Mouse (Mus musculus): ENCODE results near the gene Hist1h2bg.
"Not testable (repeated sequence)": the region's sequence is repeated elsewhere in the genome, so short reads cannot be mapped to it uniquely, and the experiment has no call there.

Gene Hist1h2bg

DNA sequence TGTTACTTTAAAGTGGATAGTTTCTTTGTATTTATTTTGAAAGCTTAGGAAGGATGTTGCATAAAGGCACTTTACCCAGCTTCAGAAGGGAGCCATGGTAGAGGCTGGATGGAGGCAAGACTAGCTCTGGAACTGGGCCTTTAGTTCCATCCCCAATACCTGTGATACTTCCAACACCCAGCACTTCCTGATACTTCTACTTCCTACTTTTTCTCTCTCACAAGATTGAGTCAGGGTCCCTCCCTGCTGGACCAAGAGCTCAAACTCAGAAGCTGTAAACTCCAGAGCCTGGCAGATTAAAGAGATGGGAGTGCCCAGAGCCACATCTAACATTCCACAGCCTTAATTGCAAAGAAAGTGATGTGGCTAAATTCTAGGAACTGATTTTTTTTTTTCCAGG lies 13.1 kb downstream of the Hist1h2bg start:
- DNase-seq, result no peak

DNA sequence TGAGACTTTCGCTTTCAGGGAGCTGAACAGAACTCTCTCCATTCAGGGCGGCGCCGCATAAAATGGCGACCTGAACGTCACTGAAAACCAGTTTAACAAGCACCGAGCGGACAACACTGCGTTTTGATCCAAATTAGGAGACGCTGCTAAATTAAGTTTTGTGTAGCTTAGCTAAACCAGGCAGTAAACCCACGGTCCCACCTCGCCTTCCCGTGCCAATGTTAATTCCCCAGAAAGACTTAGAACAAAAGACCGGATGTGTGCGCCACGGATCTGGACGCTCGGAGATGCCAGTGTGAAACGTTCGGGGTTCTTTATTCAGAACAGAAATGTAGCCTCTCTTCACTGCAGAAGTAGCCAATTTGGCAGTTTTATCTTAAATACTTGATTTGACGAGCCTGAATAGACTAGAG lies 13.8 kb downstream of the Hist1h2bg start:
- peak; percentile 70 for DNase-seq

DNA sequence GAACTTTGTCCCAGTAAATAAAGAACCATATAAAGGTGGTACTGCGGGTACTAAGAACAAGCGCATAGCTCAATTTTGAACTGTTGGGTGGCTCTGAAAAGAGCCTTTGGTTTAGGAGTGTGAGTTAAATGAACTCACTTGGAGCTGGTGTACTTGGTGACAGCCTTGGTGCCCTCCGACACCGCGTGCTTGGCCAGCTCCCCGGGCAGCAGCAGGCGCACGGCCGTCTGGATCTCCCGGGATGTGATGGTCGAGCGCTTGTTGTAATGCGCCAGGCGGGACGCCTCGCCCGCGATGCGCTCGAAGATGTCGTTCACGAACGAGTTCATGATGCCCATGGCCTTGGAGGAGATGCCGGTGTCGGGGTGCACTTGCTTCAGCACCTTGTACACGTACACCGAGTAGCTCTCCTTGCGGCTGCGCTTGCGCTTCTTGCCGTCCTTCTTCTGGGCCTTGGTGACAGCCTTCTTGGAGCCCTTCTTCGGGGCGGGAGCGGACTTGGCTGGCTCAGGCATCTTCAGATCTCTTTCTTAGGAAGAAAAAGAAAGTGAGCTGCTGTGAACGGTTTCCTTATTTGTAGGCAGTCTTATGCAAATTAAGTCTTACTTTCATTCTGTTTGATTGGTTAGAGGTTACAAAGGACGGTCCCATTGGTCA lies 14.4 kb downstream of the Hist1h2bg start:
- DNase-seq, result peak; percentile 59

DNA sequence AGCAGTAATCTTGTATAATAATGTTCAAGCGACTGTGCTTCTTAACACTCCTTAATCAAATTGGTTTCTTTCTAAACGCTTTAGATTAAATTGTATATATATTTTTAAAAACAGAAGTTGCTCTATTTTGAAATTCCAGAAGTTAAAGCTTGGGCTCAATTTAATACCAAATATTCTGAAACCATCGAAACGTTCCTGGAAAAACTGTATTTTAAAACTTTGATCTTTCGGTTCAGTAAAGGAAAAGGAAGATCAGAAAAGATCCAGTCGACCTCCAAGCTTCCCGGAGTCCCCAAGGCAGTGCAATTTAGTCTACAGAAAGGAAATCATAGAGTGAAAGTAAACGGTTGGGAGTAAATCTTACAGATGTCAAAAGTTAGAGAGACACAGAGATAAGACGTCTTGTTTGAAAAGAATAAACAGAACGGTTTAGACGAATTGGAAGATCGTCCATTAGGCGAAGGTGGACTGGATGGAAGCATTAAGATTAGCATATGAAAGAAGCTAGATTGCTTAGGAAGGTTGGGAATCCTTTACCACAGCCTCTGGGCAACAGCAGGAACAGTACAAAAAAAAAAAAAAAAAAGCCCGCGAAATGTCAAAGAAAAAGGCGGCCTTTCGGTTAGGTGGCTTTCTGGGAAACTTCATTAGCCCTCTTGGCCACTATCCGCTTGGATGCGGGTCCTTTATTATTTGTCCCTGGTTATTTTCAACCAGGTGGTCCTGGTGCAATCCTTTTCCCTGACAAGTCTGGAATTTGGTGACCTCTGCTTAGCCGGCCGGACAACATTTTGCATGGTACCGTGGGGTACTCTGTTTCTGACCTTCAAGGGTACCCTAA lies 15.1 kb downstream of the Hist1h2bg start:
- no peak for DNase-seq

DNA sequence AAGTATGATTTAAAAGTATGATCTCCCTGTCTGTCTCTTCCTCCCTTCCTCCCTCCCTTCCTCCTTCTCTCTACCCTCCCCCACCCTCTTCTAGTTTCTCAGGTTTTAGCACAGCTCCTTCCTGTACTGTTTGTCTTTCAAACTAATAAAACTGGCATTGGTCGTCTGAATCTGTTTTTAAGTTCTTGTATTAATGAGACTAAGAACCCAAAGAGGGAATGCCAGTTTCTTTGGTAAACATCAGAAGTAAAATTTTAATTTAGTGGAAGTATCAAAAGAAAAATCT lies 15.7 kb downstream of the Hist1h2bg start:
- no peak for DNase-seq

DNA sequence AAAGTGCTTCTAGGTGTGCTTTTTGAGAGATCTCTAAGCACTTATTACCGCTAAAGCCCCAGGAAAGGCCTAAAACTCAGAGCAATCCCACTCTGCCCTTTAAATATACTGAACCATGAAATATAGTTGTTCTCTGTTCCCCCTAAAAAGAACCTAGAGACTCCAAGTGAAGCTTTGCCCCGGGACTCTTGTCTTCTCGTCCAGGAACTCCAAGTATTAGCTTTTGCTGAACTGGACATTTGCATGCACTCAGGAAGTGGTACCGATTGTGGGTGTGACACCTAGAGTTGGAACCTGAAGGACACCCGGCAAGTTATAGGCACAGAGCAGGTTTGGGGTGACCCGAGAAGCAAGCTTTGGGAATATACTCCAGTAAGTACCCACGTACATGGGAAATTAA lies 20.0 kb downstream of the Hist1h2bg start:
- DNase-seq, result no peak

DNA sequence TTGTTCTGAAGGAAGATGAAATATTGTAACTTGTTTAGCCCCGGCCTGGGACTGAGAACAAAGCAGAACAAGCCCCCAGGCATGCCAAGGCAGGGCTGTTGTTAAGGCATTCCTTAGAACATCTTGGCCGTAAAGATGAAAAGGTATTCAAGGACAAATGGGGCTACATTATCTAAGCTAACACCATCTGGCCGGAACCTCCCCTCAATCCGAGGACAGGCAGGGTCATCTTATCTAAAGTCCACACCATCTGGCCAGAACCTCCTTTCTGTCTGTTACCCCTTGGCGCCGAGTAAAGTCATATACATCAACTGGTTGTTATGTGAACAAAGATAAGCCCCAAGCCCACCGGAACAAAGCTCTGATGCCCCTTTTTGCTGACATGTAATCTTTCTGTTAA lies 20.7 kb downstream of the Hist1h2bg start:
- not testable (repeated sequence) for DNase-seq

DNA sequence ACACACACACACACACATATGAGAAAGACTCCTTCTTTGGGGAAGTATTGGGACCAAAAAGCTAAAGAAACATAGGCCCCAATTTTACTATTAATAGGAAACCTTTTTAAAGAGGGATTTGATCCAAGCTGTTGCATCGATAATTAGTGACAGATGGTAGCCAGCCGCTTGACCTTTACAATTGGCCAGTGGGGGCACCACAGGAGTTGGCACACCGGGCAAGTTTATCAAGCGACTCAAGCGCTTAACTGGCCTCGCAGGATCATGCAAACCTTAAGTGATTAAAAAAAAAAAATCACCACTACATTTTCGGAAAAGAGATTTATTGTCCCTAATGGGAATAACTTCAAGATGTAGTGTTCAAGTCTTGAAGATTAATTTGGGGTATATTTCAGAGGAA lies 21.4 kb downstream of the Hist1h2bg start:
- no peak for DNase-seq

DNA sequence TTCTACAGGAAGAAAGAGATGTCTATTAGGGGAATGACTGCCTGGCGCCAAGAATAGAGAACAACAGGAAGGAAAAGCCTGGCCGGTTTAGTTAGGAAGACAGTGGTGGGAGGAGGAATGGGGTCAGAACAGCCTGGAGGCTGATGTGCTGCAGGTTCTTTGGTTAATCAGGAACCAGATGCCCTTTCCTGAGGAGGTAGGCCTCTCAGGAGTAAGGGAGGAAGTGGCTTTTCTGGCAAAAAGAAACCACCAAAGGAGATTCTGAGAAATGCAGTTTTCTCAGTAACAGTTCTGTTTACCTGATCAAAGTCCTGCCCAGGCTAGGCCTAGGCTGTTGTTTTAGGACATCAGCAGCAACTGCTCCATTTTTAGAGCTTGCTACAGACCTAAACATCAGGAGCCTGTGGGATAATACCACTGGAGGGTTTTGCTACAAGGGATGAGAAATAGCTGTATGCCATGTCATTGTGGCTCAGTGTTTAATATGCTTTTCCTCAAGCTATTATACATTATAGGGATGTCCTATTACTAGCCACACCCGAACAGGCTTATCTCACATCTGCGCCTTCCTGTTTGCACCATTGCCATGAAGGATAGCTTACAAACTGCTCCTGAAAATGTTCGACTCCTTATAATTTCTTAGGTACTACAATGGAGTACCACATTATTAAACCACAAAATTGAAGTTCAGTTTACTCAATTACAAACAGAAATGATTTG lies 22.0 kb downstream of the Hist1h2bg start:
- no peak for DNase-seq

DNA sequence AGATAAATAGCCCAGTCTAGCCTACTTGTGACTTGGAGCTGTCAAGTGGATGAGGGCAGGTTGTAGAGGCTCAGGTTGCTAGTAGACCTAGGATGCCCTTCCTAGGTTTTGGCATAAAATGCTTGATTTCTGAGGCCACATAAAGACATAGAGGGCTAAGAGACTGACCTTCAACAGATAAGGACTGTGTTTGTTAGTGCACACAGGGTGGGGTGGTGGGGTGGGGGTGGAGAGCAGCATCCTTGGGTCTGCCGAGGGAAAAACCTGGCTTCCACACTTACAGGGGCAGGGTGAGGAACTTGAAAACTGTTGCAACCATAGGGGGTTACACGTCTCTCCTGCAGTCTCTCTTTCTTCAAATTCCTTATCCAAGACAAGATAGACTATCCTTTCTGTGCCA lies 24.0 kb downstream of the Hist1h2bg start:
- no peak for DNase-seq

DNA sequence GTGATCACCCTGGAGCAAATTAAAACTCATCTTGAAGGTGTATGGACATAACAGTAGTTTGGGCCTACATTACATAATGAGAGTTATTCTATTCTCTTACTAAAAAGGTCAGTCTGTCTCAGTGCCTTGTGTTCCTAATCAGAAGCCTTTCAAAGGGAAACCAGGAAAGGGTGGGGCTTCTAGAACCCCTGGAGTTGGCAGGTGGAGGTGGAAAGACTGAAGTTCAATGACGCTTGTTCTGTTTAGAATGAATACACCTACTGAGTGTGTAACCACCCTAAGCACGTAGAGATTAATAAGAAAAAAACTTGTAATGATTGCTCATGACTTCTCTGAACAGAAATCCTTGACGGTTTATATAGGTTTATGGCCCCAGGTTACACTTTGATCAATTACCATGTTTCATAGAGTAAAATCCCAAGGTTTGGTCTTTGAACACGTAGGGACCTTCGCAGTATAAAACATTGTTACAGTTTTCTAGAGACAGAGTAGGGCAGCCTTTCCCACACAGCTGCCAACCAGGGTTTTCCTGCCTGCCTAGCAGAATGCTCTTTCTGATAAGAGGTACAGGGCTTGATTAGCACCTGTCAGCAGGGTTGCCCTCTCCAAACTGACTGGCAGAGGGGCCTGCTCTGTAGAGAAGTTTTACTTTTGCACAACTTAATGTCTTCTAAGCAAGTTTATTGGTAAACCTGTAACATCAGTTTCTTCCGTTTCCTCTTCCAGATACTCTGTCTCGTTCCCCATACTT lies 24.6 kb downstream of the Hist1h2bg start:
- DNase-seq, result no peak

DNA sequence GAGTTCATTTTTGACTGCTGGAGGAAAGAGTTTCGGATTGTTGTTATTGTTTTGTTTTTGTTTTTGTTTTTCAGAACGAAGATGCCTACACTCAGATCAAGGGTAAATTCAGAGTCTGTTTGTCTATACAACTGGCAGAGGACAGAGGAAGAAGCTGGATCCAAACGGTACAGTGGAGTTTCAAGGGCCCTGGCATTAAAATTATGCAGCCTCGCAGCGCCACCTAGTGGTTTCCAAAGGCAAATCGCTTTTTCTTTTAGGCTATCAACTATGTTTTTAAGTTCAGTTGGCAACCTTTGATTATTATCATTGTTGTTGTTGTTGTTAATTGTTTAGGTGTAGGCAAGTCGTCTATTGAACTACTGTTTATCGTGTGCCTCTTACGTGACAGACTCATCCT lies 26.8 kb downstream of the Hist1h2bg start:
- DNase-seq, result peak; percentile 50

DNA sequence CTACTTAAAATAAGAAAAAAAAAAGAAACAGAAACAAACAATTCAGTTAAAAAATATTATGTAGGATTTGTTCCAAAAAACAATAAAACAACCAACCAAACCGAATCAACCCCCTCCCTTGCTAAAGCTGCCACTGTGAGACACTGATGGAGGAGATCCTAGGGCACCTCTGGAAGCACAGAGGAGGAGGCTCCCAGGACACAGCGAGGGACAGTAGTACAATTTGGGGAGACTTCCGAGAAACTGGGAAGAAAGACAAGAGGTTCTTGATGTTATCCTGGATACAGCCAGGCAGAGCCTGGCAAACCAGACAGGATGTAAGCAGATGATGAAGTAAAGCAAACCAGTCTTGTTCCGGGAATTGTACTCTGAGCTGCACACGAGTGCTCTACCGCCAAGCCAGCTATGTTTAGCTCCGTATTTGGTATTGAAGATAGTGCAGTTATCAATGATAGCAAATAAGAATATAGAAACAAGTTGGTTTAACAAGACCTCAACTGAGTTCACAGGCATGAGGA lies 32.0 kb downstream of the Hist1h2bg start:
- DNase-seq, result no peak

DNA sequence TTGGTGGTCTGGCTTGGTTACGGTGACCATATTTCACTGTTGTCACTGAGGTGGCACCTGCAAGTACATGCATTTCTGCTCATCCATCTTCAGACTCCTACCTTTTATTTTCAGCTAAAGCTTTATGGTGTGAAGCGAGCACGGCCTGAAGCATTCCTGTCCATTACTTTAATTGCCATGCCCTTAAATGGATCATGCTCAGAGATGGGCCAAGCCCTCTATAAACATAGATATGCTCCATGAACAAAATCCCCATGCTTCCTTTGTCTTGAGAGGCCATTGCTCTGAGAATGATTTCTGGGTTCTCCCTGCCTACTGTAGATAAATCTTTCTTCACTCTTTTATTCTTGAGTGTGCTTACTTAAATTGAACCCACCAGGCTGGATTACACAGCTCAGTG lies 33.3 kb downstream of the Hist1h2bg start:
- no peak for DNase-seq

DNA sequence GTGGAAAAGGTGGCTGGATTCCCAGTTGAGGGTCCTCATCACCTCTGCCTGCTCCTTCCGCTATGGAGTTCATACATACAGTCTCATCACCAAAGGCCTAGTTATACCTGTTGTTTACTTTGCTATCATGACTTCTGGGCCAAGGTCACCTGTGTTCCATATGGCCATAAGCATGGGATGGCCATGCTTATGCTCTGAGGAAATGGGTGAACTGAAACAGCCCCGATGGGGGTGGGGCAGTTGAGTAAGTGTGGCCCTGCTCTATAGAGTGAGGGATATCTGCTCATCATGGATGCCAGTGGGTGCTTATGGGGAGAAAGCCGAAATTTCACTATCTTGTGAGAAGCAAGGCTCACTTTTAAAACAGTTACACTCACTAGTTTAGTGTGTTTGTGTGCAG lies 33.9 kb downstream of the Hist1h2bg start:
- DNase-seq, result no peak

DNA sequence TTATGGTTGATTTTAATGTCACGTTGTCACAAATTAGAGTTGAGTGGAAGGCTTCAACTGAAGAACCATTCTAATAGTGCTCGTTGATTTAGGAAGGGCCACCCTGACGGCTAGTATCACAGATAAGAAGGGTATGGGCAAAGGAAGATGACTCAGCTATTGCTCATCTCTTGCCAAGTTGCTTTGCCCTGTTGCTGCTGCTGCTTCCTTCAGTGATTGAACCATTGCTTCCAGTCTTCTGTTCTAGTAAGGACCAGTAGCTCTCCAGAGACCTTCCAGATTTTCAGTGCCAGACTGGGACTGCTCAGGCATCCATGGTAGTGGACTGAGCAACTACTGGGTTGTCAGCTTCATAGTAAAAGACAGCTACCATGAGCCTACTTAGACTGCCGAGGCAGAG lies 38.0 kb downstream of the Hist1h2bg start:
- no peak for DNase-seq

DNA sequence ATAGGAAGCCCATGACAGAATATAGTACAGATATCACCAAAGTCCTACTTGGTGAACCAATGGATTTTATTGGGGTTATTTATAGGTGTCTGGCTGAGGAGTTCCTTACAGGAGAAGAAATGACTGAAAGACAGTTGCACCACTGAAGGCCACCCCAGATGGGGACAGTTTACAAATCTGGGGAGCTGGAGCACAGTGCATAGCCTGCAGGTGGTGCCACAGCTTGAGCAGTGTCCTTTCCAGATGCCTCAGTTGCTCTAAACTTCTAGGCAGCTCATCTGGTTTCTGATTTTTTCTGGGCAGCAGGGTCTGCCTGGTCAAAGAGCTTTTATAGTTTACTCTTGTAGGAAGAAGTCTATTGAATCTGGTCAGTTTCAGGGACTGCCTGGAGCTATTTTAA lies 38.6 kb downstream of the Hist1h2bg start:
- no peak for DNase-seq

DNA sequence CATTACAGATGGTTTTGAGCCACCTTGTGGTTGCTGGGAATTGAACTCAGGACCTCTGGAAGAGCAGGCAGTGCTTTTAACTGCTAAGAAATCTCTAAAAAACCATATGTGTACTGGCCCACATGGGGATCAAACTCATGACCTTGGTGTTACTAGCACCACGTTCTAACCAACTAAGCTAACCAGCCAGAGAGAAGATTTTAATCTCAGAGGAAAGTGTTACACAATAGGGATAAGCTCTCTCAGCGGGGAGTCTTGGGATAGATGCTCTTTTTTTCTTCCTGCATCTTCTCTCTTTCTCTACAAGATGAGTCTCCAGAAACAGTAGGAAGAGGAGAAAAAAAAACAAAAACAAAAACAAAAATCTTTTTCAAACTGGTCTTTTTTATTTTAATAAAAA lies 39.2 kb downstream of the Hist1h2bg start:
- DNase-seq, result no peak

DNA sequence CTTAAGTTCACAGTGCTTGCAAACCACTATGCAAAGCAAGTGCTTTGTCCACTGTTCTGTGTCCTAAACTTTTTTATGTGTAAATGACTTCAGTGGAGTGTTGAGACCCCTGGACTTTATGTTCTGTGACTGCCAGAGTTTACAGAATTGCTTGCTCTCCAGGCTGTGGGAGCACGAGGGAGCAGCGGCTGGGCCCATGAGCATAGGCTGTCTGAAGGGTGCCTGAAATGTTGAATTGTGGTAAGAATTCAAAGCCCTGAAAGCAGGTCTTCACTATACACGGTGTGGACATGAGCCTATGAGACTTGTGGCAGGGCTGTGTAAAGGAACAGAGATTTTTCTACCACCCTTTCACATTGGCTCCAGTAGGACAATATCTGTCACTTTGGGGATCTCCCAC lies 40.4 kb downstream of the Hist1h2bg start:
- DNase-seq, result no peak

DNA sequence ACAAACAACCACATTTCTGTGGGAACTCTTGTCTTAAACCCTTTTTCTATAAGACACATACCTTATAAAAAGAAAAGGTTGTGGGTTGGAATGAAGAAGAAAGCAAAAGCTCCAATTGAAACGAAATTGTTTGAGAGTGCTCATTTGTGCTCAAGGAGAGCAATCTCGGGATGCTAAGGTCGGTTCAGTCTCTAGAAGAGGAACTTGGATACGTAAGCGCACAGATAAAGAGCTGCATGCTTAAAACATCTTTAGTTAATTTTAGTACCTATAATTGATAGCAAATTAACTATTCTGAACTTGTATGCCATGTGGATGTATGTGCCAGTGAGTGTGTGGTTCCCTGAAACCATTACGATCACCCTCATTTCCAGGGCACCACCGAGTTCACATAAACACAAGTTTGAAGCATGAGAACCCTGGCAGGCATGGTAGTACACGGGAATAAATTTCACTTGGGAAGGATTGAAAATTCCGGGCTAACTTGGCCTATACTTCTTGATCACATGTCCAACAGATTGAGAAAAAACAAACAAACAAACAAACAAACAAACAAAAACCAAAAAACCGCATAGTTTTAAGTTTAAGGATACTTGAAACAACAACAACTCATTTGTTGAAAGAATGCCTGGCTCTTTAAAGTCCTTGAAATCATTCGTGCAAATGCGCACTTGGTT lies 49.0 kb downstream of the Hist1h2bg start:
- DNase-seq, result no peak

DNA sequence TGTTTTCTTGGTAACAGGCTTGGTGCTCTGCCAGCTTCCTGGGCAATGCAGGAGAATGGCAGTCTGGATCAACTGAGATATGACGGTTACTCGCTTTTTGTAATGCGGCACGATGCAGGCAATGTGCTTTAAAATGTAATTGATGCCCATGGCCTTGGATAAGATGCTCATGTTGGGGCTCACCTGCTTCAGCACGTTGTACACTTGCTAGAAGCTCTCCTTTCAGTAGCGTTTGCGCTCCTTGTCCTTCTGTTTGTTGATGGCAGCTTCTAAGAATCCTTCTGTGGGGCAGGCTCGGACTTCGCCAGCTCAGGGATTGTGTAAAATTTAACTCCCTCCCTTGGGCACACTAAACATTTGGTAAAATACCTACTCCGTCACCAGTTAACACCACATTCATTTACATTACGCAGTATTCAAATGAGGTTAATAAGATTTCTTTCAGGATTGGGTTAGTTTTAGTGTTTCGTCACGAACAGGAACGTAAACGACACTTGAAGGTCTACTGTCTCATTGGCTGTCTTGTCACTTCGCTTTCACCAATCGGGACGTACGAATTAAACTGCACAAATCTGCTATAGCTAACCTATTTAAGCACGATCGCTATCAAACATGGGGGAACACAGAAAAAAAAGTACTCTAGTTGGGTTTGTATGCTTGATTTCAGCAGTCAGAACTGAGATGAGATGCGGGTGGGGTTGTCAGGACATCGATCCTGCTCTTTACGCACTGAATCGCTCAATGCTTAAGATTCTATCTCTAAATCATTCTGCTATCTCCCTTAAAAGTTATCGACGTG lies 49.7 kb downstream of the Hist1h2bg start, which contains the start of gene Hist1h2be:
TSS of gene Hist1h2be (minus strand) at position 392 of the 799 bp plus-strand sequence.
- DNase-seq, result peak; percentile 72
